Mouse (Mus musculus) adrenal gland, adult 18-20 months (tissue): ENCODE results near the gene Sema3f. TPM values are rescaled to one million over a fixed set of nuclear protein-coding genes. Genes with fewer than 3 reads are reported as not detected.

ENCODE experiments used
- DNase-seq, 2 experiments: peaks; one replicate each; pipeline ENCODE4 v3.0.0; 2021 to 2022; ENCODE audit warnings: low spot score in 2 of 2
- long read RNA-seq, 2 experiments: library from polyadenylated mRNA; stranded (forward); transcript quantifications; one replicate each; pipeline ENCODE4 v2.0.0; 2021
- total RNA-seq, 2 experiments: library from RNA; stranded (reverse); gene quantifications; 1 replicate in 1 of 2; 2 replicates in 1 of 2; pipeline ENCODE4 v1.2.3; 2021

The Sema3f gene
- total RNA-seq: 10 to 100 TPM; 30.2 to 34.1 TPM
- long read RNA-seq, experiment 1, partial matches to known transcripts: 4 of 14 reads
- long read RNA-seq, experiment 1, other reads (novel, unspliced or antisense): 10 of 14 reads
- long read RNA-seq, experiment 2, partial matches to known transcripts: 2 of 8 reads
- long read RNA-seq, experiment 2, other reads (novel, unspliced or antisense): 6 of 8 reads

GRCm38 (mm10) chr9:107709697-107710483 lies at the start of gene Sema3f:
Sema3f (minus strand) TSS chr9:107710475.
- peak; percentile 79 for DNase-seq

- DNase-seq: no peak
Observed at GRCm38 (mm10) chr9:107759593-107759992, 49.3 kb upstream of the Sema3f start.

GRCm38 (mm10) chr9:107750378-107750777 lies 40.1 kb upstream of the Sema3f start:
- no peak for DNase-seq

- DNase-seq: no peak
Observed at GRCm38 (mm10) chr9:107748063-107748462, 37.8 kb upstream of the Sema3f start.

GRCm38 (mm10) chr9:107747310-107747709 lies 37.0 kb upstream of the Sema3f start:
- DNase-seq: no peak

GRCm38 (mm10) chr9:107746679-107747078 lies 36.4 kb upstream of the Sema3f start:
- no peak for DNase-seq

GRCm38 (mm10) chr9:107744061-107744460 lies 33.8 kb upstream of the Sema3f start:
- DNase-seq: no peak

GRCm38 (mm10) chr9:107738841-107739202 lies 28.5 kb upstream of the Sema3f start:
- peak in 1 of 2 experiments; percentile 35 for DNase-seq

GRCm38 (mm10) chr9:107738020-107738840 lies 28.0 kb upstream of the Sema3f start:
- DNase-seq: peak; percentile 90 to 91

- DNase-seq: no peak
Observed at GRCm38 (mm10) chr9:107736185-107736485, 25.9 kb upstream of the Sema3f start.

GRCm38 (mm10) chr9:107735356-107736184 lies 25.3 kb upstream of the Sema3f start:
- DNase-seq: no peak

- no peak for DNase-seq
Observed at GRCm38 (mm10) chr9:107734567-107734971, 24.3 kb upstream of the Sema3f start.

- no peak for DNase-seq
Observed at GRCm38 (mm10) chr9:107729709-107730108, 19.4 kb upstream of the Sema3f start.

- no peak for DNase-seq
Observed at GRCm38 (mm10) chr9:107728919-107729670, 18.8 kb upstream of the Sema3f start.

- no peak for DNase-seq
Observed at GRCm38 (mm10) chr9:107727041-107727440, 16.8 kb upstream of the Sema3f start.

GRCm38 (mm10) chr9:107724796-107725195 lies 14.5 kb upstream of the Sema3f start:
- no peak for DNase-seq

GRCm38 (mm10) chr9:107723794-107724531 lies 13.7 kb upstream of the Sema3f start:
- DNase-seq: peak in 1 of 2 experiments; percentile 35

GRCm38 (mm10) chr9:107723292-107723691 lies 13.0 kb upstream of the Sema3f start:
- DNase-seq: no peak

GRCm38 (mm10) chr9:107718781-107719540 lies 8.7 kb upstream of the Sema3f start:
- no peak for DNase-seq
